Comparison of ENCODE assay signal across 18 mouse cellular contexts in the genomic region with DNA sequence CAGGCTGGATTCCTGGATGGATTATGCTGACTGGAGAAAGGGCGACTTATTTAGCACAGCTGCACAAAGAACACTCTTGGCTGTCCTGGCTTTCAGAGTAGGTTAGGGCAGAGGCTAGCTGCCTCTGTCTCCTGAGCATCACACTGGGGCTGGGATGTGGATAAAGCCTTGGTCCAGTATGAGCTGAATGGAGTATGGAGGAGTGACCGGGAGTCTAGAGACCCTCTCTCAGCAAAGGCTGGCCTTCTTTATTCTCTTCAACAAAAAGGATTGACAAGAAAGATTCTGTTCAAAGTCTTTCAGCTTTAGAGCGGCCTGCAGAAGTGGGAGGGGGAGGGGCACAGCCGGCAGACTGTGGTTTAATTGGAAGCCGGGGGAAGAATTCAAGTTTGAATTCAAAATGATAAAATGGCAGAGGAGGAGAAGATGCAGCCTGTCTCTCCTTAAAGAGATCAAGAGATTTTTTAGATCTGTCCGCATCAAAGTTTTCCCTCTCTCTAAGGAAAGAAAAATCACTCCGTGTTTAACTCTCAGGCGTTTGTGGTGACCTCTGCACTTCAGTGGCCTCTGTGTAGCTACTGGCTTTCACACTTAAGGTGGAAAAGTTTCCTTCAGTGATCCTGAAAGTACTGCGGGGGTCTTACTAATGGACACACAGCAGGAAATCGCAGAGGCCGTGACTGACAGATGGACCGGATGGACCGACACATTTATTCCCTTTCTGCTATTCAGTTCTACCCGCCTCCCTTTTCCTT. TPM values are rescaled to one million over a fixed set of nuclear protein-coding genes. Genes with fewer than 3 reads are reported as not detected.
DNase-seq lines count a peak whose midpoint lies in the region; ATAC-seq and TF ChIP-seq lines count a peak whose summit lies in the region.
"Had no signal": no experiment of that assay in that cellular context is flagged by ENCODE, and none has a peak within 500 bp of the region (broad histone marks: within the 10 kb centered on the region; RNA-seq: fewer than 3 reads in every experiment).

No protein-coding gene starts in this region.

- H3K9me3 ChIP-seq in midbrain, embryonic 11.5 days (ENCODE audit: control insufficient read depth, low read length), result no peaks in the 10 kb centered on the region
- H3K9me3 ChIP-seq: heart, embryonic 10.5 days; limb, embryonic 12.5 days; liver, embryonic 15.5 days; neural tube, embryonic 15.5 days; stomach, embryonic 15.5 days had no signal

- H3K4me1 ChIP-seq in midbrain, embryonic 11.5 days (ENCODE audit: control insufficient read depth, insufficient read depth, low read length), result peaks cover 26% of the 10 kb centered on the region
- H3K4me1 ChIP-seq: liver, embryonic 15.5 days had no signal

- no peak for TF ChIP-seq POLR2A in brain, embryonic 14.5 days (IDR thresholded peaks at IDR 0.05; ENCODE audit: borderline replicate concordance, extremely low read depth, insufficient read depth, insufficient read length, poor library complexity, severe bottlenecking)

- peak; percentile 79 for ATAC-seq in midbrain, embryonic 11.5 days (ENCODE audit: low FRiP score)
- no peak for ATAC-seq in monocyte, adult 5-6 weeks (replicated peaks; ENCODE audit: insufficient number of reproducible peaks, low FRiP score, low TSS enrichment, poor library complexity, severe bottlenecking)
- ATAC-seq: activated CD4-positive, CD25-positive, alpha-beta regulatory T cell, adult 4 months had no signal

- DNase-seq in layer of hippocampus, postnatal 10 days (ENCODE audit: low spot score in 2 of 2), result peak; percentile 34 to 55
- no peak for DNase-seq in layer of hippocampus, adult 8-10 months (ENCODE audit: low spot score in 2 of 2)
- DNase-seq in brain, embryonic 14.5 days (ENCODE audit: low read depth), result peak; percentile 80
- DNase-seq in embryo, embryonic 10 days (ENCODE audit: low spot score), result peak; percentile 52
- peak; percentile 91 for DNase-seq in midbrain, embryonic 11.5 days (ENCODE audit: low spot score, missing footprints)
- DNase-seq in adrenal gland, adult 2 months, result no peak
- DNase-seq: cerebellum, adult 18-20 months; gastrocnemius, postnatal 14 days; kidney, adult 9 months; lung, postnatal 14 days; thymus, postnatal 25 days had no signal

- no peaks in the 10 kb centered on the region for H3K36me3 ChIP-seq in midbrain, embryonic 11.5 days (ENCODE audit: control insufficient read depth, insufficient read depth, low read length)
- H3K36me3 ChIP-seq: heart, embryonic 10.5 days; limb, embryonic 12.5 days; liver, embryonic 15.5 days; neural tube, embryonic 15.5 days; stomach, embryonic 15.5 days had no signal

- no peaks in the 10 kb centered on the region for H3K27me3 ChIP-seq in midbrain, embryonic 11.5 days (ENCODE audit: control insufficient read depth, insufficient read depth, low read length)
- H3K27me3 ChIP-seq: neural tube, embryonic 15.5 days; stomach, embryonic 15.5 days had no signal

- peak overlapping the region; percentile 47; the same call in 1 of the 2 replicates for H3K9ac ChIP-seq in midbrain, embryonic 11.5 days (ENCODE audit: low read length)
- H3K9ac ChIP-seq: limb, embryonic 12.5 days; liver, embryonic 15.5 days; neural tube, embryonic 15.5 days; stomach, embryonic 15.5 days had no signal

- H3K4me3 ChIP-seq in midbrain, embryonic 11.5 days (ENCODE audit: low read depth, low read length), result no peak overlapping the region
- H3K4me3 ChIP-seq: heart, embryonic 10.5 days; limb, embryonic 12.5 days; liver, embryonic 15.5 days; neural tube, embryonic 15.5 days; stomach, embryonic 15.5 days had no signal

- peak overlapping the region; percentile 3; the same call in 1 of the 2 replicates for H3K4me2 ChIP-seq in midbrain, embryonic 11.5 days
- H3K4me2 ChIP-seq: limb, embryonic 12.5 days; liver, embryonic 15.5 days; neural tube, embryonic 15.5 days; stomach, embryonic 15.5 days had no signal

- peak overlapping the region; percentile 79 for H3K27ac ChIP-seq in midbrain, embryonic 11.5 days (ENCODE audit: low read depth, low read length)
- H3K27ac ChIP-seq: heart, embryonic 10.5 days; limb, embryonic 12.5 days; liver, embryonic 15.5 days; neural tube, embryonic 15.5 days; stomach, embryonic 15.5 days had no signal

- TF ChIP-seq CTCF in brain, embryonic 14.5 days (IDR thresholded peaks at IDR 0.05; ENCODE audit: borderline replicate concordance, extremely low read depth, insufficient read depth, insufficient read length), result no peak

- 23% methylated on average over 14 of the region's 14 CpGs for WGBS in midbrain, embryonic 11.5 days

RNA-seq across cellular contexts. Expression of gene Zfp366, which starts 34.9 kb away (rescaled TPM):
- 1 to 10 TPM; 6.2 to 6.7 TPM for total RNA-seq in layer of hippocampus, postnatal 10 days (2021)
- 1 to 10 TPM; 3.7 to 4.9 (median 3.9) TPM for total RNA-seq in layer of hippocampus, adult 8-10 months (2022)
- polyA plus RNA-seq in brain, embryonic 14.5 days (2012; rRNA removed), result 1.1 and 4.4 TPM in 2 replicates
- polyA plus RNA-seq in midbrain, embryonic 11.5 days (2014; fragmentation: Nextera tagmentation; extraction: Ambion mirVana), result 0.75 and 0.87 TPM in 2 replicates
- under 0.01 to 0.10 TPM in 2 of 3 replicates, not detected in the other for total RNA-seq in monocyte, adult 5-6 weeks (2017)
- 1 to 10 TPM; 4.6 TPM for total RNA-seq in adrenal gland, adult 2 months (2021)
- polyA plus RNA-seq in adrenal gland, adult 2 months (2012; rRNA removed), result 1.8 and 2.9 TPM in 2 replicates
- polyA plus RNA-seq: activated CD4-positive, CD25-positive, alpha-beta regulatory T cell, adult 4 months had no signal

Comparison
In these comparisons a context has a peak if more than half of its experiments do, and no peak if none do; other contexts are left out.
1. DNase-seq: peak in layer of hippocampus, postnatal 10 days (2 of 2), brain, embryonic 14.5 days (single experiment), embryo, embryonic 10 days (single experiment) and midbrain, embryonic 11.5 days (single experiment); none in layer of hippocampus, adult 8-10 months (0 of 2) and adrenal gland, adult 2 months (single experiment).